Mouse (Mus musculus) left cerebral cortex, postnatal 14 days (tissue): ENCODE data around the gene 2310011J03Rik. TPM values are rescaled to one million over a fixed set of nuclear protein-coding genes. Genes with fewer than 3 reads are reported as not detected.

Experiments used
- DNase-seq, 2 experiments: peaks; one replicate each; pipeline ENCODE4 v3.0.0; 2021 to 2022; ENCODE audit warnings: low spot score in 2 of 2, mixed read lengths in 1 of 2
- intact Hi-C: fragments of 180-260 bp; cut with DNase I; formaldehyde crosslinking; loops from one replicate; pipeline ENCODE4 v1.15.1; 2025
- microRNA-seq, 2 experiments: library from miRNA; unstranded; fragments of <30 nt; microRNA quantifications; one replicate each; pipeline ENCODE4 v1.2.0; 2022
- total RNA-seq, 2 experiments: library from RNA; stranded (reverse); gene quantifications; 2 replicates each; pipeline ENCODE4 v1.2.3; 2021

2310011J03Rik gene
- total RNA-seq, 2 experiments from 2014 or later: 21.2 to 25.5 TPM

GRCm38 (mm10) chr10:80271870-80272585, 48.3 kb downstream of the 2310011J03Rik start:
- DNase-seq: no peak
- intact Hi-C loops: no loop called here

- intact Hi-C loops: no loop called here
- no peak for DNase-seq
These were observed 49.0 kb downstream of the 2310011J03Rik start for GRCm38 (mm10) chr10:80271186-80271843.

GRCm38 (mm10) chr10:80270734-80271181, 49.6 kb downstream of the 2310011J03Rik start:
- intact Hi-C loops: no loop called here
- no peak for DNase-seq

- intact Hi-C loops: no loop called here
These were observed 50.2 kb downstream of the 2310011J03Rik start for GRCm38 (mm10) chr10:80270099-80270498.

More at GRCm38 (mm10) chr10:80270099-80270498, 50.2 kb downstream of the 2310011J03Rik start:
- DNase-seq: no peak

Small RNAs within 50 kb of the gene (microRNA-seq; reads per million reads assigned to microRNA genes)
- gene Mir6911: 2.4 to 3.7 reads per million in 2 experiments

Other genes starting within 250 kb of the 2310011J03Rik start
- 10 to 100 TPM; 19.2 to 19.3 TPM for gene Sbno2, start 215.0 kb downstream of the 2310011J03Rik start, total RNA-seq
- gene Stk11, start 204.7 kb downstream of the 2310011J03Rik start, total RNA-seq: 10 to 100 TPM; 86.2 to 90.8 TPM
- 100 to 1,000 TPM; 403 to 424 TPM for gene Atp5d, start 181.9 kb downstream of the 2310011J03Rik start, total RNA-seq
- gene Cbarp, start 179.7 kb downstream of the 2310011J03Rik start, total RNA-seq: 100 to 1,000 TPM; 437 to 473 TPM
- 10 to 100 TPM; 94.0 to 96.3 TPM for gene Midn, start 172.3 kb downstream of the 2310011J03Rik start, total RNA-seq
- 100 to 1,000 TPM in 1 of 2 experiments, 10 to 100 TPM in 1; 95.6 to 111 TPM for gene Cirbp, start 154.6 kb downstream of the 2310011J03Rik start, total RNA-seq
- 1 to 10 TPM; 5.7 to 6.2 TPM for gene 1600002K03Rik, start 147.6 kb downstream of the 2310011J03Rik start, total RNA-seq
- 10 to 100 TPM; 13.9 to 14.3 TPM for gene Efna2, start 141.1 kb downstream of the 2310011J03Rik start, total RNA-seq
- 10 to 100 TPM; 39.4 to 41.5 TPM for gene Mum1, start 94.1 kb downstream of the 2310011J03Rik start, total RNA-seq
- gene Ndufs7, start 71.4 kb downstream of the 2310011J03Rik start, total RNA-seq: 100 to 1,000 TPM; 171 to 187 TPM
- gene Gamt, start 59.5 kb downstream of the 2310011J03Rik start, total RNA-seq: 10 to 100 TPM; 20.7 to 29.7 TPM
- gene Dazap1, start 59.1 kb downstream of the 2310011J03Rik start, total RNA-seq: 10 to 100 TPM; 84.3 to 84.9 TPM
- gene Rps15, start 28.1 kb downstream of the 2310011J03Rik start, total RNA-seq: 100 to 1,000 TPM; 743 to 795 TPM
- 100 to 1,000 TPM; 131 to 139 TPM for gene Apc2, start 24.6 kb downstream of the 2310011J03Rik start, total RNA-seq
- gene Pcsk4, start 9.0 kb upstream of the 2310011J03Rik start, total RNA-seq: 1 to 10 TPM; 4.9 to 5.7 TPM
- gene Reep6, start 9.4 kb upstream of the 2310011J03Rik start, total RNA-seq: 10 to 100 TPM in 1 of 2 experiments, 1 to 10 TPM in 1; 8.6 to 10.1 TPM
- 1 to 10 TPM; 2.0 to 4.2 TPM for gene Adamtsl5, start 27.9 kb upstream of the 2310011J03Rik start, total RNA-seq
- gene Plk5, start 35.9 kb upstream of the 2310011J03Rik start, total RNA-seq: 10 to 100 TPM in 1 of 2 experiments, 1 to 10 TPM in 1; 7.6 to 10.6 TPM
- 10 to 100 TPM; 19.9 to 24.1 TPM for gene Mex3d, start 67.1 kb upstream of the 2310011J03Rik start, total RNA-seq
- 100 to 1,000 TPM; 122 to 134 TPM for gene Mbd3, start 79.0 kb upstream of the 2310011J03Rik start, total RNA-seq
- gene Uqcr11, start 86.3 kb upstream of the 2310011J03Rik start, total RNA-seq: 100 to 1,000 TPM; 587 to 604 TPM
- gene Tcf3, start 113.1 kb upstream of the 2310011J03Rik start, total RNA-seq: 10 to 100 TPM; 26.6 to 29.1 TPM
- not detected for gene Onecut3, start 174.3 kb upstream of the 2310011J03Rik start, total RNA-seq
- gene Atp8b3, start 218.6 kb upstream of the 2310011J03Rik start, total RNA-seq: under 1 TPM; 0.15 TPM
- 10 to 100 TPM; 44.5 to 46.3 TPM for gene Rexo1, start 241.0 kb upstream of the 2310011J03Rik start, total RNA-seq